Mouse (Mus musculus) brain, embryonic 14.5 days (tissue): ENCODE measurements at regions not wholly inside any gene's neighbourhood (a gene's known extent, or its start where the extent isn't known, plus 50 kb on each side); places are given as distances from the start of the nearest gene placed in this dataset.

Source experiments
- CTCF ChIP-seq: fragments of 200-500 bp; IDR thresholded peaks from 2 replicates; pipeline ENCODE4 v1.5.1; 2012; ENCODE audit warnings: inconsistent platforms, mild to moderate bottlenecking, moderate library complexity, borderline replicate concordance; ENCODE audit not compliant: insufficient read depth, insufficient read length; ENCODE audit errors: extremely low read depth
- POLR2A ChIP-seq: fragments of 200-500 bp; IDR thresholded peaks from 2 replicates; pipeline ENCODE4 v1.6.1; 2012; ENCODE audit warnings: mild to moderate bottlenecking, inconsistent platforms, borderline replicate concordance; ENCODE audit not compliant: poor library complexity, insufficient read depth, insufficient read length, severe bottlenecking; ENCODE audit errors: extremely low read depth

DNA sequence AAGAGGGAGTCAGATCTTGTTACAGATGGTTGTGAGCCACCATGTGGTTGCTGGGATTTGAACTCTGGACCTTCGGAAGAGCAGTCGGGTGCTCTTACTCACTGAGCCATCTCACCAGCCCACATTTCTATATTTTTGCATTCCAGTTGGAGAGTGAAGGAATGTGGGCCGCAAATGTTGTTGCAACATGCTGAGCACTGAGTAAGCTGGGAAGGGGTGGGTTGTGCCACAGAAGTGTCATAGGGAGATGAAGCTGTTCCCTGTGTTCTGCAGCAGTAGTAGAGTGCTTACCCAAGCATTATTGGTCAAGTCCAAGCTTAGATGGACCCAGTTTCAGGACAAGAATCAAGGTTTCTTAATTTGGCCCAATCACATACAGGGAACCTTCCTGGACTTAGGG lies 169.1 kb upstream of the Cdkn3 start:
- TF ChIP-seq CTCF: no peak
- no peak for TF ChIP-seq POLR2A
